Mouse (Mus musculus) thymus, adult 2 months (tissue): ENCODE measurements at regions not wholly inside any gene's neighbourhood (a gene's known extent, or its start where the extent isn't known, plus 50 kb on each side); places are given as distances from the start of the nearest gene placed in this dataset.

Experiments used
- CTCF ChIP-seq: fragments of 200-500 bp; IDR thresholded peaks from 2 replicates; pipeline ENCODE4 v1.5.1; 2012; ENCODE audit warnings: mild to moderate bottlenecking, control low read depth, low read length, moderate library complexity, borderline replicate concordance; ENCODE audit not compliant: control insufficient read depth, poor library complexity, insufficient read depth; ENCODE audit errors: extremely low read depth
- POLR2A ChIP-seq: fragments of 200-500 bp; IDR thresholded peaks from 2 replicates; pipeline ENCODE4 v1.6.1; 2012; ENCODE audit warnings: mild to moderate bottlenecking, low read length, control low read depth, moderate library complexity; ENCODE audit not compliant: control insufficient read depth, poor library complexity, insufficient read depth; ENCODE audit errors: extremely low read depth

DNA sequence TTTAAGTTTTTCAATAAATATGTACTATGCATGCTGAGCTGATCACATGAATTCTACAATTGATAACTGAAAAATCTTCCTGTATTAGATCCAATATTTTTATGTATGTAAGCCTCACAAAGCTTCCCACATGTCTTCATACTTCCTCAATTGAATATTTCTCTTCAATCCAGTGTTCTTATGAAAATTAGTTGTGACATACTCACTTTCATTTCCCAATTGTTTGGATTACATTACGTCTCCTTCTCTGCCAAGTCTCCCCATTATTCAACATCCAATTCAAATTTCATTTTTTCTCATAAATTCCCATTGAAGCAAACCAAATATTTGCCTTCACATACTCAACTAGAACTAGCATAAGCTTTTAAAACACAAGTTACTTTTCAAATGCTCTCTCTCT is 76.3 kb upstream of the Gucy1a1 start:
- no peak for TF ChIP-seq POLR2A
- TF ChIP-seq CTCF = no peak
